Mouse (Mus musculus): ENCODE data around the gene Fgf14. TPM values are rescaled to one million over a fixed set of nuclear protein-coding genes. Genes with fewer than 3 reads are reported as not detected.

The Fgf14 gene
- not detected in 2 replicates for total RNA-seq (2014; fragmentation: Nextera tagmentation)
- 0.06 and 0.11 TPM in 2 replicates for total RNA-seq (2017)
- polyA plus RNA-seq (2012), result not detected in 2 replicates

DNA sequence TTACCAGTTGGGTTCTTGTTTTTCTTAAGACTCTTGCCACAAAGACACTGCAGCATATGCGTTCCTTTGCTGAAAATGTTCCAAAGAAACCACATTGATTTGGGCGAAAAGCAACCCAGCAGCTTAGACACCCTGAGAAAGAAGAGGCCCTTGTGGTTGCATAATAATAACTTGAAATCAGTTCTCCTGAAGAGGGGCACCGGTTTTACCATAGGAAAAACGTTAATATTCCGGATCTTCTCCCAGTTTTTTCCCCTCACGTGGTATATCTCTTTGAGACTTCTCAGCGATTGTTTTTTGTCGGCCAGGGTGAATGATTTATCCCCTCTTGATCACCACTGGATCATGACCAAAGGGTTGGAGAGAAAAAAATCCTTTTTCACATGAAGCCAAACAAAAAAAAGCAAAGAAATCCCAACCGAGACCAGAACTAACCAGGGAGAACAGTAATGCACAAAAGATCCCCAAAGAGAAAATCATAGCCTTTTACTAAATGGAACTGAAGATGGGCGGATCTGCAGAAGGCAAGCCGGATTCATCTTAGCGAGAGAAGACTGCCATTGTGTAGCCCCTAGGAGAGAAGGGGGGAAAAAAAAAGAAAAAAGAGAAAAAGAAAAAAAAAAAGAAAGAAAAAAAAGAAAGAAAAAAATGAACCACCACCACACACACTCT lies at the start of gene Fgf14:
TSS of gene Fgf14 (minus strand) at position 622 of the 672 bp plus-strand sequence.
- H3K4me3 ChIP-seq (ENCODE audit: low read depth, low read length), result no peak within 1 kb of the TSS
- no peak for TF ChIP-seq TAL1 (conservative IDR thresholded peaks at IDR 0.05; ENCODE audit: low read depth, low read length)
- no peak for TF ChIP-seq CTCF (IDR thresholded peaks at IDR 0.05; ENCODE audit: low read depth, low read length)
- no peak for TF ChIP-seq GATA1 (IDR thresholded peaks at IDR 0.05; ENCODE audit: borderline replicate concordance, low read length)
- no peak for DNase-seq (ENCODE audit: low spot score)

GRCm38 (mm10) chr14:124677379-124677778 lies 452 bp upstream of the Fgf14 start:
- Histone ChIP-seq H3K4me1 (ENCODE audit: insufficient read depth, low read depth, low read length) (no peaks in the 10 kb centered on the region), H3K27me3 (ENCODE audit: insufficient read depth, low read length) (no peaks in the 10 kb centered on the region), H3K9me3 (replicated peaks) (peaks cover 22% of the 10 kb centered on the region), H3K36me3 (replicated peaks) (no peaks in the 10 kb centered on the region), H3K4me3 (ENCODE audit: low read depth, low read length) (no peak overlapping the region)
- DNase-seq (ENCODE audit: low spot score), result no peak
- TF ChIP-seq GATA2 (IDR thresholded peaks at IDR 0.05; ENCODE audit: borderline replicate concordance, low read depth, low read length), result no peak
- no peak for TF ChIP-seq TAL1 (conservative IDR thresholded peaks at IDR 0.05; ENCODE audit: low read depth, low read length)
- TF ChIP-seq GATA1 (IDR thresholded peaks at IDR 0.05; ENCODE audit: borderline replicate concordance, low read length), result no peak
- no peak for TF ChIP-seq POLR2AphosphoS5 (IDR thresholded peaks at IDR 0.05; ENCODE audit: insufficient replicate concordance, low read depth, low read length)
- no peak for TF ChIP-seq CTCF (IDR thresholded peaks at IDR 0.05; ENCODE audit: low read depth, low read length)
- no peak for ATAC-seq (ENCODE audit: extremely low read depth, insufficient number of reproducible peaks, low FRiP score, poor library complexity, severe bottlenecking)

More for the DNA sequence above, at the start of gene Fgf14:
- peaks cover 22% of the 10 kb centered on the region for H3K9me3 ChIP-seq (replicated peaks)
- H3K4me1 ChIP-seq (ENCODE audit: insufficient read depth, low read depth, low read length), result no peaks in the 10 kb centered on the region
- no peaks in the 10 kb centered on the region for H3K27me3 ChIP-seq (ENCODE audit: insufficient read depth, low read length)
- no peak for ATAC-seq (ENCODE audit: extremely low read depth, insufficient number of reproducible peaks, low FRiP score, poor library complexity, severe bottlenecking)
- no peaks in the 10 kb centered on the region for H3K36me3 ChIP-seq (replicated peaks)

DNA sequence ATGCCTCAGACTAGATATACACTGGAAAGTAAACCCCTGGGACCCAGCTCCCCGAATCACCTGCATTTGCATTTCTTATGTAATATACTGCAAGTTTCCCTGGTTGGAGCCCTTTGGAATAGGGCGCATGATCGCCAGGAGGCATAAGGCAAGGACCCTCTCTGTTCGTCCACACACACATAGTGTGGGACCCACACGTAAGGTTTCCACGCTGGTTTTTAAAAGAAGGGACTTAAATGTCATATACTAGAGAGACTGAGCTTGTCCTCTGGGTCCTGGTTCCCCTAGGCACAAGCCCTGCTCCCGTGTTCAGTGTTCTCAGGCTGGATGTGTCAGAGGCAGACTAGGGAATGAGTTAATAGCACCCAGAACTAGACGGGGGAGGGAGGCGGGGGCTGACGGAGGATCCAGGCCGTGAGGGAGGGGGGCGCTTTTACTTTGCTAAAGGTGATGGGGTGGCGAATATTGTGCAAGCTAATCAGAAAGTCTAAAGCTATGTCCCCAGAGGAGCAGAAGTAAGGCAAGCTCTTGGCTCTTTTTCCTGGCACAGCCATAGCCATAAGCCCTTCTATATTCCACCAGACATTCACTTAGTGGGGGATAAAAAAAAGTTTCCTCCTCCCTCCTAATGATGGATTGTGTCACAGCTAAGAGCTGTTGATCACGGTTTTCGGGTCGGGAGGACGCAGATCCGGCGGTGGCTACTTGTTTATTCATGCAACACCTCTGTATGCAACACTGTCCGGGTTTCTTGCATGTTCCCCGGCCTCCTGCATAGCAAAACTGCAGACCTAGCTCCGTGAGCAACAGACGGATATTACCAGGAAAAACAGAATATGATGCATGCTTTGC lies 1.0 kb downstream of the Fgf14 start:
- no peaks in the 10 kb centered on the region for H3K27me3 ChIP-seq (ENCODE audit: insufficient read depth, low read length)
- H3K36me3 ChIP-seq (replicated peaks), result no peaks in the 10 kb centered on the region
- peaks cover 22% of the 10 kb centered on the region for H3K9me3 ChIP-seq (replicated peaks)
- no peak for TF ChIP-seq GATA1 (IDR thresholded peaks at IDR 0.05; ENCODE audit: borderline replicate concordance, low read length)
- no peak for TF ChIP-seq TAL1 (conservative IDR thresholded peaks at IDR 0.05; ENCODE audit: low read depth, low read length)
- no peak for TF ChIP-seq POLR2AphosphoS5 (IDR thresholded peaks at IDR 0.05; ENCODE audit: insufficient replicate concordance, low read depth, low read length)
- no peak for TF ChIP-seq CTCF (IDR thresholded peaks at IDR 0.05; ENCODE audit: low read depth, low read length)
- no peak for TF ChIP-seq GATA2 (IDR thresholded peaks at IDR 0.05; ENCODE audit: borderline replicate concordance, low read depth, low read length)
- H3K4me3 ChIP-seq (ENCODE audit: low read depth, low read length), result no peak overlapping the region
- DNase-seq (ENCODE audit: low spot score) (no peak), ATAC-seq (ENCODE audit: extremely low read depth, insufficient number of reproducible peaks, low FRiP score, poor library complexity, severe bottlenecking) (no peak)
- no peaks in the 10 kb centered on the region for H3K4me1 ChIP-seq (ENCODE audit: insufficient read depth, low read depth, low read length)

- TF ChIP-seq TAL1 (conservative IDR thresholded peaks at IDR 0.05; ENCODE audit: low read depth, low read length) (no peak), GATA2 (IDR thresholded peaks at IDR 0.05; ENCODE audit: borderline replicate concordance, low read depth, low read length) (no peak), GATA1 (IDR thresholded peaks at IDR 0.05; ENCODE audit: borderline replicate concordance, low read length) (no peak), CTCF (IDR thresholded peaks at IDR 0.05; ENCODE audit: low read depth, low read length) (no peak), POLR2AphosphoS5 (IDR thresholded peaks at IDR 0.05; ENCODE audit: insufficient replicate concordance, low read depth, low read length) (no peak)
Observed at GRCm38 (mm10) chr14:124675142-124675653, 1.7 kb downstream of the Fgf14 start.

GRCm38 (mm10) chr14:124674536-124675141 lies 2.3 kb downstream of the Fgf14 start:
- H3K4me3 ChIP-seq (ENCODE audit: low read depth, low read length), result no peak overlapping the region
- DNase-seq (ENCODE audit: low spot score), result no peak
- H3K9me3 ChIP-seq (replicated peaks), result peaks cover 22% of the 10 kb centered on the region
- no peaks in the 10 kb centered on the region for H3K4me1 ChIP-seq (ENCODE audit: insufficient read depth, low read depth, low read length)
- no peaks in the 10 kb centered on the region for H3K36me3 ChIP-seq (replicated peaks)
- no peaks in the 10 kb centered on the region for H3K27me3 ChIP-seq (ENCODE audit: insufficient read depth, low read length)
- TF ChIP-seq TAL1 (conservative IDR thresholded peaks at IDR 0.05; ENCODE audit: low read depth, low read length) (no peak), GATA1 (IDR thresholded peaks at IDR 0.05; ENCODE audit: borderline replicate concordance, low read length) (no peak), POLR2AphosphoS5 (IDR thresholded peaks at IDR 0.05; ENCODE audit: insufficient replicate concordance, low read depth, low read length) (no peak), CTCF (IDR thresholded peaks at IDR 0.05; ENCODE audit: low read depth, low read length) (no peak), GATA2 (IDR thresholded peaks at IDR 0.05; ENCODE audit: borderline replicate concordance, low read depth, low read length) (no peak)
- ATAC-seq (ENCODE audit: extremely low read depth, insufficient number of reproducible peaks, low FRiP score, poor library complexity, severe bottlenecking), result no peak

More at GRCm38 (mm10) chr14:124675142-124675653, 1.7 kb downstream of the Fgf14 start:
- no peak overlapping the region for H3K4me3 ChIP-seq (ENCODE audit: low read depth, low read length)
- no peak for ATAC-seq (ENCODE audit: extremely low read depth, insufficient number of reproducible peaks, low FRiP score, poor library complexity, severe bottlenecking)
- no peaks in the 10 kb centered on the region for H3K4me1 ChIP-seq (ENCODE audit: insufficient read depth, low read depth, low read length)
- no peak for DNase-seq (ENCODE audit: low spot score)
- H3K36me3 ChIP-seq (replicated peaks), result no peaks in the 10 kb centered on the region
- H3K9me3 ChIP-seq (replicated peaks), result peaks cover 22% of the 10 kb centered on the region
- no peaks in the 10 kb centered on the region for H3K27me3 ChIP-seq (ENCODE audit: insufficient read depth, low read length)

Data from G1E (cell line).